Mouse (Mus musculus) brain, embryonic 14.5 days (tissue): ENCODE results near the gene Mnat1.

Experiments
- CTCF ChIP-seq: fragments of 200-500 bp; IDR thresholded peaks from 2 replicates; pipeline ENCODE4 v1.5.1; 2012; ENCODE audit warnings: inconsistent platforms, mild to moderate bottlenecking, moderate library complexity, borderline replicate concordance; ENCODE audit not compliant: insufficient read depth, insufficient read length; ENCODE audit errors: extremely low read depth
- POLR2A ChIP-seq: fragments of 200-500 bp; IDR thresholded peaks from 2 replicates; pipeline ENCODE4 v1.6.1; 2012; ENCODE audit warnings: mild to moderate bottlenecking, inconsistent platforms, borderline replicate concordance; ENCODE audit not compliant: poor library complexity, insufficient read depth, insufficient read length, severe bottlenecking; ENCODE audit errors: extremely low read depth

- TF ChIP-seq POLR2A (no peak), CTCF (no peak)
Measured at GRCm38 (mm10) chr12:73230196-73230595, 106.7 kb downstream of the Mnat1 start.
